Mouse (Mus musculus) adipose tissue, adult 10 weeks (tissue): ENCODE data around the gene Tubgcp4. TPM values are rescaled to one million over a fixed set of nuclear protein-coding genes. Genes with fewer than 3 reads are reported as not detected.

Experiments
- polyA plus RNA-seq: library from polyadenylated mRNA; stranded (reverse); fragments of 350-450 nt; fragmentation: Illumina TruSeq; extraction: RNeasy Lipid Tissue Mini Kit (QIAGEN cat#74804); gene quantifications from one replicate; pipeline ENCODE4 v1.2.3, GENCODE M21; 2014; ENCODE audit warnings: low read depth, low replicate concordance

Gene Tubgcp4
- polyA plus RNA-seq: 18.2 TPM

GRCm38 (mm10) chr2:121170481-121170971 lies at the start of gene Tubgcp4:
Gene Tubgcp4 (plus strand): TSS chr2:121170654.

DNA sequence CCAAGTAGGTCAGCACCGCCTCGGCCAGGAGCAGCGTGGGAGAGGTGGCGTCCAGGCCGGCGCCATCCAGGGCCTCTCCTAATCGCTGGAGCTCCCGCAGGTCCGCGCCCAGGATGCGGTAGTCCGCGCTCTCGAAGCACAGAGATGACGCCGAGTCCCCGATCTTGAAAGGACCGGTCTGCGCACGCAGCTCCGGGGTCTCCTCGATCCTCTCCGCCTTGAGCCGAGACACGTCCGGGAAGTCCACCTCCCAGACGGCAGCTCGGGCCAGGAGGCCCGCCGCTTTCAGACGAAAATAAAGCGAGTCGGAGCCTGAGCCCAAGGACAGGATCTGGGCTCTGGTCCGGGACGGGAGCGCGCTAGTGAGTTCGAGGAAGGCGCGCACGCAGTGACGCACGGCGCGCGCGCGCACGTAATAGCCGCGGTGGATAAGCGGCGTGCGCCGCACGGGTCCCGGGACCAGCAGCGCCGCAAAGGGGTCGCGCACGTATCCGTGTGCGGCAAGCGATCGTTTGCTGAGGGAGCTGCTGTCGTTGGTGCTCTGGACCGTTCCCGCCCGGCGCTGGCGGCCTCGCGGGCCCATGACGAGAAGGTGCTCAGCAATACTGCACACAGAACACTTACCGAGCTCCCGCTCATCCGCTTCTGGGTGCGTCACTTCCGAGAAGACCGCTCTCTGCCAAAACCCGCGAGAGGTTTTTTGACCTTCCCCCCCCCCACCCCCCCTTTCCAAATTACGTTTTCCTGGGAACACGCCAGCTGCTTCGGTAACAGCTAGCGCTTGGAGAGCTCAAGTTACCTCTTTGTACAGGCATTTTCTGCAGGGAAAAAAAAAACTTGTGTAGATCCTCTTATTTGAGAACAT lies 30.2 kb upstream of the Tubgcp4 start, which contains the start of the genes Adal and Lcmt2:
Gene Adal, plus strand, starts transcription at position 411 of the 865 bp plus-strand sequence.
Gene Lcmt2, minus strand, starts transcription at position 636 of the 865 bp plus-strand sequence.

GRCm38 (mm10) chr2:121170980-121171742 lies 707 bp downstream of the Tubgcp4 start, which contains the start of gene Zscan29:
Gene Zscan29 (minus strand): TSS chr2:121171125.

Other genes starting within 250 kb of the Tubgcp4 start
- gene Ubr1, start 199.9 kb upstream of the Tubgcp4 start, polyA plus RNA-seq: 13.4 TPM
- 15.2 TPM for gene Tmem62, start 193.6 kb upstream of the Tubgcp4 start, polyA plus RNA-seq
- gene Ccndbp1, start 162.3 kb upstream of the Tubgcp4 start, polyA plus RNA-seq: 43.9 TPM
- gene Epb42, start 133.6 kb upstream of the Tubgcp4 start, polyA plus RNA-seq: not detected
- not detected for gene Tgm5, start 84.8 kb upstream of the Tubgcp4 start, polyA plus RNA-seq
- 0.27 TPM for gene Tgm7, start 60.9 kb upstream of the Tubgcp4 start, polyA plus RNA-seq
- gene Adal, start 30.2 kb upstream of the Tubgcp4 start, polyA plus RNA-seq: 11.8 TPM
- gene Lcmt2, start 30.0 kb upstream of the Tubgcp4 start, polyA plus RNA-seq: 8.6 TPM
- gene Zscan29, start 471 bp downstream of the Tubgcp4 start, polyA plus RNA-seq: 9.7 TPM
- gene Trp53bp1, start 100.8 kb downstream of the Tubgcp4 start, polyA plus RNA-seq: 22.6 TPM
- gene Map1a, start 118.9 kb downstream of the Tubgcp4 start, polyA plus RNA-seq: 2.4 TPM
- gene Ppip5k1, start 184.7 kb downstream of the Tubgcp4 start, polyA plus RNA-seq: 38.9 TPM
- 3.6 TPM for gene Ckmt1, start 187.1 kb downstream of the Tubgcp4 start, polyA plus RNA-seq
- gene Strc, start 216.5 kb downstream of the Tubgcp4 start, polyA plus RNA-seq: 0.14 TPM
- gene Pdia3, start 243.1 kb downstream of the Tubgcp4 start, polyA plus RNA-seq: 468 TPM
- gene Catsper2, start 243.1 kb downstream of the Tubgcp4 start, polyA plus RNA-seq: 10.4 TPM